Mouse (Mus musculus) midbrain, embryonic 12.5 days (tissue): ENCODE data around the gene Gnmt. TPM values are rescaled to one million over a fixed set of nuclear protein-coding genes. Genes with fewer than 3 reads are reported as not detected.

Source experiments
- ATAC-seq: fragments of 200-750 bp; cut with Nextera tagmentation; 2 replicates; pipeline ENCODE4 v1.8.0; 2017; ENCODE audit warnings: low read depth, moderate TSS enrichment, moderate library complexity; ENCODE audit not compliant: low FRiP score
- H3K27ac ChIP-seq: fragments of 300-500 bp; sonication (generic); replicated peaks from 2 replicates; pipeline ENCODE4 v1.5.1; 2016; ENCODE audit warnings: mild to moderate bottlenecking
- H3K27me3 ChIP-seq: fragments of 300-500 bp; sonication (generic); 2 replicates; pipeline ENCODE4 v1.6.1; 2016; ENCODE audit warnings: mild to moderate bottlenecking
- H3K36me3 ChIP-seq: fragments of 300-500 bp; sonication (generic); 2 replicates; pipeline ENCODE4 v1.6.1; 2016
- H3K4me1 ChIP-seq: fragments of 300-500 bp; sonication (generic); 2 replicates; pipeline ENCODE4 v1.6.1; 2016
- H3K4me2 ChIP-seq: fragments of 300-500 bp; sonication (generic); replicated peaks from 2 replicates; pipeline ENCODE4 v1.6.1; 2016; ENCODE audit warnings: mild to moderate bottlenecking, moderate library complexity
- H3K4me3 ChIP-seq: fragments of 300-500 bp; sonication (generic); 2 replicates; pipeline ENCODE4 v1.5.1; 2016; ENCODE audit warnings: mild to moderate bottlenecking
- H3K9ac ChIP-seq: fragments of 300-500 bp; sonication (generic); replicated peaks from 2 replicates; pipeline ENCODE4 v1.6.1; 2016; ENCODE audit warnings: mild to moderate bottlenecking, moderate library complexity
- H3K9me3 ChIP-seq: fragments of 300-500 bp; sonication (generic); 2 replicates; pipeline ENCODE4 v1.6.1; 2016; ENCODE audit warnings: mild to moderate bottlenecking
- WGBS: fragments of 180-500 bp; shearing (Covaris S2); methylation state at CpG from one replicate; pipeline ENCODE4 v1.1.7; 2016; 5-methylcytosine and 5-hydroxymethylcytosine counted together
- polyA plus RNA-seq: library from polyadenylated mRNA; unstranded; fragments of >200 nt; fragmentation: Nextera tagmentation; extraction: Ambion mirVana; gene quantifications from 2 replicates; pipeline ENCODE4 v1.2.1, GENCODE M21; 2016

The Gnmt gene
- polyA plus RNA-seq, 1 experiment from 2014 or later, result 0.75 TPM

DNA sequence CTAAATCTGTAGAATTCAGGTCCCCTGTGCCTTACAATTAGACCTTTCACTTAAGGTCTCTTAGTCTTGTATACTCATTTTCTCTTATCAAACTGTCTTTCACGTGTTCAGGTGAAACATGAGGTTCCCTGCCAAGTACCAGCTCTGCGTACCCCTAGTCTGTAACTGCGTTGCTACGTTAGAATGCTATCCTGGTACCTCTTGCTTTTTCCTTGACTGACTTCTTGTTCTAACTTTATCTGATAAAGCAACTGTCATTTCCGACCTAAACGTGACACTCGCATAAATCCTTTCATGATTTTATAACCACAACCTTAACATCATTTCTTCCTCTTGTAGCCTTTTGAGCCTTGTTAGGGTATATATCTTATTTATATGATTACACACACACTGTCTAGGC is 16.5 kb downstream of the Gnmt start:
- H3K36me3 ChIP-seq, result peaks cover 36% of the 10 kb centered on the region
- WGBS, result 81% methylated on average over 7 of the region's 7 CpGs
- peak overlapping the region; percentile 94 for H3K4me3 ChIP-seq

DNA sequence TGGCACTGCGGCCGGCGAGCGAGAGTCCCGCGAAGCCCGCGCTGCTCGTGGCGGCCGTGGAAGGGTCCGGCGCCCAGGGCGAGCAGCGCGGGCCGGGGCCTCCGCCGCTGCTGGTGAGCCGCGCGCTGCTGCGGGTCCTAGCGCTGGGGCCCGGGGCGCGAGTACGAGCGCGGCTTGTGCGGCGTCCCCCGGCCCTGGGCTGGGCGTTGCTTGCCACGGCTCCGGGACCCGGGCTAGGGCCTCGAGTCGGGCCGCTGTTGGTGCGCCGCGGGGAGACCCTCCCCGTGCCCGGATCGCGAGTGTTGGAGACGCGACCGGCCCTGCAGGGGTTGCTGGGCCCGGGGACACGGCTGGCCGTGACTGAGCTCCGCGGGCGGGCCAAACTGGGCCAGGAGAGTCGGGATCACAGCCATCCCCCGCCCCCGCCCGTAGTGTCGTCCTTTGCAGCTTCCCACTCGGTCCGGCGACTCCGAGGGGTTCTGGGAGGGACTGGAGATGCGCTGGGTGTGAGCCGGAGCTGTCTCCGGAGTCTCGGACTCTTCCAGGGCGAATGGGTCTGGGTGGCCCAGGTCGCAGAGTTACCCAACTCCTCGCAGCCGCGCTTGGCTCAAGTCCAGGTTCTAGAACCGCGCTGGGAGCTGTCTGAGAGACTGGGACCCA is 17.2 kb downstream of the Gnmt start:
- no peak; the same call in 1 of the 2 replicates for ATAC-seq
- peak overlapping the region; percentile 100 for H3K4me2 ChIP-seq
- peaks cover 19% of the 10 kb centered on the region for H3K4me1 ChIP-seq
- H3K9ac ChIP-seq, result peak overlapping the region; percentile 92
- no peaks in the 10 kb centered on the region for H3K27me3 ChIP-seq
- H3K27ac ChIP-seq, result peak overlapping the region; percentile 68
- H3K36me3 ChIP-seq, result peaks cover 33% of the 10 kb centered on the region
- H3K4me3 ChIP-seq, result peak overlapping the region; percentile 94
- H3K9me3 ChIP-seq, result no peaks in the 10 kb centered on the region
- under 1% methylated on average over 51 of the region's 76 CpGs for WGBS

More for the DNA sequence above, 16.5 kb downstream of the Gnmt start:
- Histone ChIP-seq H3K9ac (peak overlapping the region; percentile 92), H3K9me3 (no peaks in the 10 kb centered on the region), H3K4me2 (peak overlapping the region; percentile 100), H3K27me3 (no peaks in the 10 kb centered on the region), H3K4me1 (peaks cover 19% of the 10 kb centered on the region), H3K27ac (no peak overlapping the region)
- ATAC-seq, result no peak

DNA sequence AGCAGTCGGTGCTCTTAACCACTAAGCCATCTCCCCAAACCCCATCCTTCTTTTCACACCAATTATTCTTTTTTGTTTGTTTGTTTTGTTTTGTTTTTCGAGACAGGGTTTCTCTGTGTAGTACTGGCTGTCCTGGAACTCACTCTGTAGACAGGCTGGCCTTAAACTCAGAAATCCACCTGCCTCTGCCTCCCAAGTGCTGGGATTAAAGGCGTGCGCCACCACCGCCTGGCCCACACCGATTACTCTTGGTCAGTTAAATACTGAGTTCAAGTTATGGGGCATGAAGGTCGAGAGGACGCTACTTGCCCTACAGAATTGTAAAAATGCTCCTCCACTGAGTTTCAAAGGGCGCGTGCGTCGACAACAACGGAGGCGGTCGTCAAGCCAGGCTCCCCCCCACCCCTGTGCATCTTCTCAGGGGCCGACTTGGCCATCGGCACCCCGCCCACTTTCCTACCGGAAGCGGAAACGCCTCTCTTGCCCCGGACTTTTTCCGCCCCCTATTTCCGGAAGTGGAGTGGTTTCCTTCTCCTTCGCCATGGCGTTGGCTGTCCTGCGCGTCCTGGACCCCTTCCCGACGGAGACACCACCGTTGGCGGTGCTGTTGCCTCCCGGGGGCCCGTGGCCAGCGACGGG is 17.9 kb downstream of the Gnmt start, which contains the start of gene Pex6:
TSS of gene Pex6 (plus strand) at position 505 of the 639 bp plus-strand sequence.
- peak within 1 kb of the TSS; percentile 100 for H3K4me2 ChIP-seq
- H3K4me3 ChIP-seq, result peak within 1 kb of the TSS; percentile 94
- no peaks in the 10 kb centered on the region for H3K9me3 ChIP-seq
- WGBS, result 7% methylated on average over 36 of the region's 36 CpGs
- peak; percentile 89 for ATAC-seq
- H3K36me3 ChIP-seq, result peaks cover 26% of the 10 kb centered on the region
- H3K27me3 ChIP-seq, result no peaks in the 10 kb centered on the region
- peaks cover 22% of the 10 kb centered on the region for H3K4me1 ChIP-seq
- H3K27ac ChIP-seq, result peak within 1 kb of the TSS; percentile 77
- H3K9ac ChIP-seq, result peak within 1 kb of the TSS; percentile 92

DNA sequence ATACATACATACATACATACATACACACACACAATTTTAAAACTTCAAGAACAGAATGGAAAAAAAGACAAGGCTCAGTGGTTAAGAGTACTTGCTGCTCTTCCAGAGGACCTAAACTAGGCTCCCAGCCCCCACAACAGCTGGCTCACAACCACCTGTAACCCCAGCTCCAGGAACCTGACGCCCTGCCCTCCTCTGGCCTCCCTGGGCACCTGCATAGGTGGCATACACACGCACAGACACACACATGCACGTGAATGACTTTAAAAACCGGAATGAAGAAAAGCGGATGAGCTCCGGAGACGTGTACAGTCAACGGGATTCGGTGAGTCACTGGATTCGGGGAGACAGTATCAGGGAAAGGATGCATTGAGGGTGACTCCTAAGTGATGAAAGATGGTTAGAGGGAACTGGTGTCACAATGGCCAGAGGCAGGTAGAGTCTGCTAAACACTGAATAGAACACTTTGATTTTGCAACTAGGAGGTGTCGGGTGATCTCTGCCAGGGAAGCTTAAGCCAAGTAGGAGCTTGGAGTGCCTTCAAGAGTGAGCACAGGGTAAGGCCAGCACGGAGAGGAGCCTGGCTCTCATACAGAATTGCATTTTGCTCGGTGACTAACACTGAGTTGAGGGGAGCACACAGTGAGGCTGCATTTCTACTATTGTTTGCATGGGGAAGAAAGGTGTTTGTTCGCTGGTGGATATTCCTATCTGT is 22.4 kb downstream of the Gnmt start:
- no peak overlapping the region for H3K9ac ChIP-seq
- ATAC-seq, result no peak
- whole genome bisulfite sequencing, result 92% methylated on average over 14 of the region's 14 CpGs
- H3K4me3 ChIP-seq, result no peak overlapping the region
- no peaks in the 10 kb centered on the region for H3K9me3 ChIP-seq
- peak overlapping the region; percentile 66; the same call in 1 of the 2 replicates for H3K4me2 ChIP-seq
- no peaks in the 10 kb centered on the region for H3K36me3 ChIP-seq
- no peaks in the 10 kb centered on the region for H3K27me3 ChIP-seq
- H3K27ac ChIP-seq, result no peak overlapping the region
- H3K4me1 ChIP-seq, result peaks cover 31% of the 10 kb centered on the region

DNA sequence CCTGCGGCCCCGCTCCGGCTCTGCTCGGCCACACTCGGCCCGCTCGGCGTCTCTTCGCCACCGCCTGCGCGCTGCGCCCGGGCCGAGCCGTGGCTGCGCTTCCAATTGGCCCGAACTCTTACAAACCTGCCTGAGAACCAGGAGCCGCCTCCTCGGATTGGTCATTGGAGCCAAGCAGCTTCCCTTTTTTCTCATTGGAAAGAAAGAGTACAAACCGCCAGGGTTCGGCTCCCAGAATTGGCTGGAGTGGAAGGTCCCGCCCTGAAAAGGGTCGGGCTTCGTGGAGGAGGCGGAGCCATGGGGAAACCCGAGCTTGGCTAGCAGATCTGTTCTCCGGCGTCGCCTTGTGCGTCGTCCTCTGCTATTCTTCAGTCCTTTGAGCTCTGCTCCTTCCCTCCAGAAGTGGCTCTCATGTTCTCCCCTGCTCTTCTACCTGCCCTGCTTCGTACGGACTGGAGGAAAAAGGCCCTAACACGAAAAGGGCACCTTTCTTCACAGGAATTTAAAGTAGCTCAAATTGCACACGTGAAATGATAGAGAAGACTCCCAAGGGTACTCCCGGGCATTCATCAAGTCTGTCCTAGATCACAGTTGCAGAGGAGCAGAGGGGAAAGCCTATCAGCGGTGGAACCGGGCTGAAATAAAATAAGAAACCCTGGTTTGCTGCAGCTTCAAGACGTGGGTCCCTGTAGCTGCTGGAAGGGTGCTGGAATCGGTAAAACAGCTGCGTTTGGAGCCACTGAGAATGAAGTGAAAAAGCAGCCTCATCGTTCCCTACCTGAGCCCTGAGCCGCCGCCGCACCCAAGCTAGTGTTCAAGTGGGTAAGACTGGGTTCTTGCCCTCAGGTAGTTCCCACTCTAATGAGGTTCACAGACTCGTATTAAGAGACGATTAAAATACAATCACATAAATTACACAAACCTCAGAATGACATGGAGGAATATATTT is 23.8 kb downstream of the Gnmt start, which contains the start of gene Ppp2r5d:
TSS of gene Ppp2r5d (minus strand) at position 225 of the 949 bp plus-strand sequence.
- no peaks in the 10 kb centered on the region for H3K36me3 ChIP-seq
- ATAC-seq, result peak; percentile 97
- no peaks in the 10 kb centered on the region for H3K9me3 ChIP-seq
- peaks cover 36% of the 10 kb centered on the region for H3K4me1 ChIP-seq
- peak within 1 kb of the TSS; percentile 93 for H3K9ac ChIP-seq
- peak within 1 kb of the TSS; percentile 85 for H3K27ac ChIP-seq
- H3K27me3 ChIP-seq, result no peaks in the 10 kb centered on the region
- 2% methylated on average over 48 of the region's 48 CpGs for WGBS
- H3K4me2 ChIP-seq, result peak within 1 kb of the TSS; percentile 92
- H3K4me3 ChIP-seq, result peak within 1 kb of the TSS; percentile 85

DNA sequence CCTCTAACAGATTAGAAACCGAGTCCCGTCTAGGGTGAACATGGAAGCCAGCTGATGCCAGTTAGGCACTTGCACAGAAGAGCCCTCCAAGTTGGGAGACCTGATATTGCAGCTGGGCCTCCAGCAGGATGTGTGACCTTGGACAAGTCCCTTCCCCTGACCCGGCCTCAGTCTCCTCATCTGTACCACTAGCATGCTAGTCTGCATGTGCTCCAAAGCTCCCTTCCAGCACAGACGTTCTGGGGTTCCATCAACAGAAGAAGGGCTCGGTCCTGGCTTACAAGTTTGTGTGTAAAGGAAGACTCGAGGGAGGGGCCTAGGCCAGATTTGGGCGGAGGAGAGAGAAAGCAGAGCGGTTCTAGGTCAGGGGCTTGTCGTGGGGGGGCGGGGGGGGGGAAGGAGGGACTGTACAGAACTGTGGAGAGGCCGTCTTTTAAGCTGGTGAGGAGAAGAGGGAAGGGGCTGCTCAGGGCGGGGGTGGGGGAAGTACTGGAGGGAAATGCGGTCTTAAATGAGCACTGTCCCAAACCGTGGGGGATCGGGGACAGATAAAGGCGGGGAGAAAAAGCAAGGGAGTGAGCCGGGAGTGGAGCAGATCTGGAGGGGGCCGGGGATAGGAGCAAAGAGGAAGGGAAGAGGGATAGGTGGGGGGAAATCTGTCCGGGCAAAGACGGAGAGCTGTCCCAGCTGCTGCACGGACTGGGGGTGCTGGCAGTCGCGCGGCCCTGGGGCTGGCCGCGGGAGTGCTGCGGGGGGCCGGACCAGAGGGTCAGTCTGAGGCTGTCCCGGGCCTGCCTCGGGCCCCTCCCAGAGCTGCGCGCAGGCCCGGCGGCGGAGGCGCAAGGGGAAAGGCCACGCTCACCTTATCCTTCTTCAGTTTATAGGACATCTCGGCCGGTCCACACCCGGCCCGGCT is 24.7 kb downstream of the Gnmt start:
- peak; percentile 77; the same call in 1 of the 2 replicates for ATAC-seq
- peaks cover 36% of the 10 kb centered on the region for H3K4me1 ChIP-seq
- WGBS, result 4% methylated on average over 31 of the region's 41 CpGs

DNA sequence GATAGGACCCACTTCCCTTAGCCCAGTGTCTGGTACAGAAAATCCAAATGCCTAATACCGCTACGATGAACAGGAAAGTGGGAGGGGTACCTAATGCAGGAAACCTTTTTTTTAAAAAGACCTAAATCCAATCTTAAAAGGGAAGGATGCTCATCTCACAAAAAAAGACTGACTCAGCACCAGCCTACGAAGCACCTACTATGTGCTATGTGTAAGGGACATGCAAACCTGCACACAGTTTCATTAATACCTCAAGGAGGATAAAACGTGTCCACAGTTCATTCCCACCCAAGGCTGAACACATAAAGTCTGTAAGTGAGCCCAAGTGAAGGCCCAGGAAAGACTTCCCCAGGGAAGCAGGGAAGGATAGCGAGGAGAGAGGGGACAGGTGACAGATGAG is 26.5 kb downstream of the Gnmt start:
- peak overlapping the region; percentile 85; the same call in 1 of the 2 replicates for H3K4me3 ChIP-seq
- H3K27ac ChIP-seq, result no peak overlapping the region
- H3K9ac ChIP-seq, result peak overlapping the region; percentile 61; the same call in 1 of the 2 replicates
- H3K27me3 ChIP-seq, result no peaks in the 10 kb centered on the region
- H3K4me2 ChIP-seq, result peak overlapping the region; percentile 92
- no peak for ATAC-seq
- 93% methylated on average over 5 of the region's 5 CpGs for WGBS
- peaks cover 36% of the 10 kb centered on the region for H3K4me1 ChIP-seq
- no peaks in the 10 kb centered on the region for H3K9me3 ChIP-seq
- peaks cover 22% of the 10 kb centered on the region for H3K36me3 ChIP-seq

More for the DNA sequence above, 24.7 kb downstream of the Gnmt start:
- Histone ChIP-seq H3K9ac (peak overlapping the region; percentile 93), H3K36me3 (peaks cover 8% of the 10 kb centered on the region), H3K27ac (peak overlapping the region; percentile 80), H3K9me3 (no peaks in the 10 kb centered on the region), H3K4me2 (peak overlapping the region; percentile 92), H3K4me3 (peak overlapping the region; percentile 85), H3K27me3 (no peaks in the 10 kb centered on the region)

DNA sequence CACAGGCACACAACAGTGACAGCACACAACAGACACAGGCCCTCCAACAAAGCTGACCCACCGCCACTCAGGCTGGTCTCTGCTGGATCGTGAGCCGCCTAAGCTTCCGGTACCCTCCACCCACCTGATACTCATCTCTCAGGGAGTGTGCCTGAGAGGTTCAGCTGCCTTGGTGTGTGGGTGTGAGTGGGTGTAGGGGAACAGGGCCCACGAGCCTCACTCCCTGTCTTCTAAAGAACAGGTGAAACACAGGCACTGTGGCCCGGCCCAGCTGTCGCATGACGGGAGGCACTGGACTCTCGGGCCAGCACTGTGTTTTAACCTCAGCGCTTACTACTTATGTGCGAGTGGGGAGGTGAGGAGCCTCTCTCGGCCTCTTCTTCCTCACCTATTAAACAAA is 26.9 kb downstream of the Gnmt start:
- ATAC-seq, result no peak
- Histone ChIP-seq H3K9me3 (no peaks in the 10 kb centered on the region), H3K4me2 (0 out of 2 replicates have a peak overlapping the region, but pooled peaks have one; percentile 7), H3K4me1 (peaks cover 36% of the 10 kb centered on the region), H3K9ac (peak overlapping the region; percentile 47; the same call in 1 of the 2 replicates), H3K27me3 (no peaks in the 10 kb centered on the region), H3K27ac (no peak overlapping the region), H3K4me3 (no peak overlapping the region), H3K36me3 (peaks cover 22% of the 10 kb centered on the region)
- WGBS, result 89% methylated on average over 12 of the region's 12 CpGs

DNA sequence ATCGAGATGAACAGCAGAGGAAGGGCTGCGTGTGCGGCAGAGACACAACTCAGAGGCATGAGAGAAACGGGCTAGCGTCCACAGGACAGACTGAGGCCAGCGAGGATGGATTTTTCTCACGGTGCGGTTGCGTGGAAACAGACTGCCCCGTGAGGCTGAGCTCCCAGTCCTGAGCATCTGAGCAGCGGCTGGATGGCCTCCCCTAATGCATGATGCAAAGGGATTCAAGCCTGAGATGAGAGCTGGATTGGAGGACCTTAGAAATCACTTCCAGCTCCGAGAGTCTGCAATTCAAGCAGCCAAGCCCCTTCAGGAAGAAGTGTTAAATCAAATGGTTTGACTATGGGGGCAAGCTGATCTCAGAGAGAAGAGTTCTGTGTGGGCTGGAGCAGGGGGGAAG is 27.5 kb downstream of the Gnmt start:
- WGBS, result 88% methylated on average over 12 of the region's 12 CpGs
- H3K9ac ChIP-seq, result no peak overlapping the region; the same call in 1 of the 2 replicates
- peaks cover 36% of the 10 kb centered on the region for H3K4me1 ChIP-seq
- no peak overlapping the region for H3K27ac ChIP-seq
- ATAC-seq, result no peak
- no peak overlapping the region for H3K4me3 ChIP-seq
- H3K27me3 ChIP-seq, result no peaks in the 10 kb centered on the region
- 0 out of 2 replicates have a peak overlapping the region, but pooled peaks have one; percentile 7 for H3K4me2 ChIP-seq
- peaks cover 22% of the 10 kb centered on the region for H3K36me3 ChIP-seq
- H3K9me3 ChIP-seq, result no peaks in the 10 kb centered on the region

DNA sequence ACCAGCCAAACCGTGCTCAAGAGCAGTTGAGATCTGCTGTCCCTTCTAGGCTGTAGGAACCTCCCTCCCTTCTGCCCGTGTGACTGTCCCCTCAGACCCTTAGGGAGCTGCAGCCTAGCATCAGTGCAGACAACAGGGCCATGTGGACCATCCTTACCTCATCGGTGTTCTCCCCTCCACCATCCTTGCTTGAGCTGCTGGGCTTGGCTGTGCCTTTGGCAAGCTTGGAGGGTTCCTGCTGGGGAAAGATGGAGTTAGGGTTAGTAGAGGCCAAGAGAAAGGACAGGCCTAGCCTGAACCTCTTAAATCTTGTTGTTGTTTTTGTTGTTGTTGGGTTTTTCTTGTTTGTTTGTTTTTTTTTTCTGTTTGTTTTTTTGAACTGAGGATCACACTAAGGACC is 29.1 kb downstream of the Gnmt start:
- H3K9me3 ChIP-seq, result no peaks in the 10 kb centered on the region
- H3K9ac ChIP-seq, result no peak overlapping the region
- H3K4me1 ChIP-seq, result peaks cover 31% of the 10 kb centered on the region
- H3K27ac ChIP-seq, result no peak overlapping the region
- H3K4me3 ChIP-seq, result no peak overlapping the region
- H3K4me2 ChIP-seq, result no peak overlapping the region
- 93% methylated on average over 3 of the region's 3 CpGs for WGBS
- peaks cover 30% of the 10 kb centered on the region for H3K36me3 ChIP-seq
- ATAC-seq, result no peak
- no peaks in the 10 kb centered on the region for H3K27me3 ChIP-seq
